Mouse (Mus musculus): Measurements from ENCODE around the gene 3110082I17Rik. TPM values are rescaled to one million over a fixed set of nuclear protein-coding genes. Genes with fewer than 3 reads are reported as not detected.
"Not testable (repeated sequence)": the region's sequence is repeated elsewhere in the genome, so short reads cannot be mapped to it uniquely, and the experiment has no call there.

The 3110082I17Rik gene
- total RNA-seq, 2 experiments from 2014 or later = 20.7 to 60.9 TPM

GRCm38 (mm10) chr5:139364260-139364910 lies 95.9 kb downstream of the 3110082I17Rik start:
- ATAC-seq (replicated peaks; ENCODE audit: poor library complexity) = peak; percentile 71

GRCm38 (mm10) chr5:139363858-139364257 lies 96.5 kb downstream of the 3110082I17Rik start:
- no peak for ATAC-seq (replicated peaks; ENCODE audit: poor library complexity)

GRCm38 (mm10) chr5:139359244-139359643 lies 101.1 kb downstream of the 3110082I17Rik start:
- no peak for ATAC-seq (replicated peaks; ENCODE audit: poor library complexity)

- peak; percentile 79 for ATAC-seq (replicated peaks; ENCODE audit: poor library complexity)
Measured at GRCm38 (mm10) chr5:139358653-139359052, 101.7 kb downstream of the 3110082I17Rik start.

- peak; percentile 71 for ATAC-seq (replicated peaks; ENCODE audit: poor library complexity)
Measured at GRCm38 (mm10) chr5:139355235-139355772, 105.0 kb downstream of the 3110082I17Rik start.

GRCm38 (mm10) chr5:139353946-139354345 lies 106.4 kb downstream of the 3110082I17Rik start:
- no peak for ATAC-seq (replicated peaks; ENCODE audit: poor library complexity)

GRCm38 (mm10) chr5:139353496-139353895 lies 106.8 kb downstream of the 3110082I17Rik start:
- ATAC-seq (replicated peaks; ENCODE audit: poor library complexity) = peak; percentile 53; the same call in 1 of the 2 replicates

- ATAC-seq (replicated peaks; ENCODE audit: poor library complexity) = no peak
Measured at GRCm38 (mm10) chr5:139352317-139352716, 108.0 kb downstream of the 3110082I17Rik start, which contains the start of gene Cyp2w1. Cyp2w1 (plus strand) TSS chr5:139352617.

GRCm38 (mm10) chr5:139351628-139352027 lies 108.7 kb downstream of the 3110082I17Rik start:
- ATAC-seq (replicated peaks; ENCODE audit: poor library complexity) = no peak

- ATAC-seq (replicated peaks; ENCODE audit: poor library complexity) = peak; percentile 43
Measured at GRCm38 (mm10) chr5:139351134-139351533, 109.2 kb downstream of the 3110082I17Rik start, which contains the start of gene Cox19. Cox19 (minus strand) TSS chr5:139351418.

GRCm38 (mm10) chr5:139349713-139350112 lies 110.6 kb downstream of the 3110082I17Rik start:
- ATAC-seq (replicated peaks; ENCODE audit: poor library complexity) = no peak

GRCm38 (mm10) chr5:139347225-139347624 lies 113.1 kb downstream of the 3110082I17Rik start:
- ATAC-seq (replicated peaks; ENCODE audit: poor library complexity) = no peak

- ATAC-seq (replicated peaks; ENCODE audit: poor library complexity) = no peak
Measured at GRCm38 (mm10) chr5:139345364-139345714, 115.0 kb downstream of the 3110082I17Rik start.

GRCm38 (mm10) chr5:139344687-139345363 lies 115.5 kb downstream of the 3110082I17Rik start:
- peak; percentile 96 for ATAC-seq (replicated peaks; ENCODE audit: poor library complexity)

GRCm38 (mm10) chr5:139344021-139344686 lies 116.2 kb downstream of the 3110082I17Rik start:
- ATAC-seq (replicated peaks; ENCODE audit: poor library complexity) = peak; percentile 85

GRCm38 (mm10) chr5:139338891-139339290 lies 121.4 kb downstream of the 3110082I17Rik start:
- no peak for ATAC-seq (replicated peaks; ENCODE audit: poor library complexity)

GRCm38 (mm10) chr5:139338403-139338802 lies 121.9 kb downstream of the 3110082I17Rik start:
- no peak for ATAC-seq (replicated peaks; ENCODE audit: poor library complexity)

GRCm38 (mm10) chr5:139337826-139338370 lies 122.4 kb downstream of the 3110082I17Rik start:
- ATAC-seq (replicated peaks; ENCODE audit: poor library complexity) = no peak

GRCm38 (mm10) chr5:139335634-139336033 lies 124.7 kb downstream of the 3110082I17Rik start:
- no peak for ATAC-seq (replicated peaks; ENCODE audit: poor library complexity)

GRCm38 (mm10) chr5:139334394-139334793 lies 125.9 kb downstream of the 3110082I17Rik start:
- not testable (repeated sequence) for ATAC-seq (replicated peaks; ENCODE audit: poor library complexity)

All from megakaryocyte progenitor cell, adult 5-6 weeks (primary cell).